Mouse (Mus musculus) testis, adult 2 months (tissue): Measurements from ENCODE around the gene 5730480H06Rik. TPM values are rescaled to one million over a fixed set of nuclear protein-coding genes. Genes with fewer than 3 reads are reported as not detected.

Source experiments
- H3K27ac ChIP-seq: fragments of 200-500 bp; 2 replicates; pipeline ENCODE4 v1.5.1; 2012; ENCODE audit warnings: low read depth, low read length; ENCODE audit not compliant: control insufficient read depth, insufficient read depth
- H3K27me3 ChIP-seq: fragments of 200-500 bp; 2 replicates; pipeline ENCODE4 v1.6.1; 2012; ENCODE audit warnings: mild to moderate bottlenecking, low read length, moderate library complexity; ENCODE audit not compliant: control insufficient read depth, insufficient read depth
- H3K36me3 ChIP-seq: fragments of 200-500 bp; 2 replicates; pipeline ENCODE4 v1.6.1; 2012; ENCODE audit warnings: mild to moderate bottlenecking, low read length; ENCODE audit not compliant: control insufficient read depth, insufficient read depth
- H3K4me1 ChIP-seq: fragments of 200-500 bp; 2 replicates; pipeline ENCODE4 v1.6.1; 2012; ENCODE audit warnings: low read length; ENCODE audit not compliant: control insufficient read depth, insufficient read depth
- H3K4me3 ChIP-seq: fragments of 200-500 bp; 2 replicates; pipeline ENCODE4 v1.5.1; 2012; ENCODE audit warnings: low read depth, mild to moderate bottlenecking, low read length, moderate library complexity, mixed read lengths; ENCODE audit not compliant: control insufficient read depth
- CTCF ChIP-seq: fragments of 200-500 bp; IDR thresholded peaks from 2 replicates; pipeline ENCODE4 v1.5.1; 2012; ENCODE audit warnings: low read depth, mild to moderate bottlenecking, inconsistent platforms, low read length, moderate library complexity; ENCODE audit not compliant: control insufficient read depth, insufficient read depth, insufficient replicate concordance
- POLR2A ChIP-seq: fragments of 200-500 bp; IDR thresholded peaks from 2 replicates; pipeline ENCODE4 v1.6.1; 2012; ENCODE audit warnings: low read depth, mild to moderate bottlenecking, inconsistent platforms, low read length, moderate library complexity; ENCODE audit not compliant: control insufficient read depth
- polyA plus RNA-seq: library from polyadenylated mRNA; depleted of rRNA; stranded (reverse); fragments of >200 nt; gene quantifications from 2 replicates; pipeline ENCODE4 v1.2.3, GENCODE M21; 2012; rRNA removed

The 5730480H06Rik gene
- polyA plus RNA-seq: 35.1 and 40.3 TPM in 2 replicates

GRCm38 (mm10) chr5:48327652-48328051 lies at the start of gene 5730480H06Rik:
Gene 5730480H06Rik, plus strand, starts transcription at chr5:48327952.
- no peaks in the 10 kb centered on the region for H3K27me3 ChIP-seq
- no peak for TF ChIP-seq POLR2A
- TF ChIP-seq CTCF: no peak
- no peak within 1 kb of the TSS for H3K4me3 ChIP-seq

GRCm38 (mm10) chr5:48301186-48301585 lies 26.6 kb upstream of the 5730480H06Rik start:
- Histone ChIP-seq H3K4me3 (no peak overlapping the region), H3K27ac (no peak overlapping the region), H3K27me3 (no peaks in the 10 kb centered on the region), H3K36me3 (no peaks in the 10 kb centered on the region), H3K4me1 (peaks cover 2% of the 10 kb centered on the region; the same call in 1 of the 2 replicates)
- TF ChIP-seq POLR2A (no peak), CTCF (no peak)

More at GRCm38 (mm10) chr5:48327652-48328051, at the start of gene 5730480H06Rik:
- H3K36me3 ChIP-seq: no peaks in the 10 kb centered on the region
- H3K4me1 ChIP-seq: no peaks in the 10 kb centered on the region
- no peak within 1 kb of the TSS for H3K27ac ChIP-seq

DNA sequence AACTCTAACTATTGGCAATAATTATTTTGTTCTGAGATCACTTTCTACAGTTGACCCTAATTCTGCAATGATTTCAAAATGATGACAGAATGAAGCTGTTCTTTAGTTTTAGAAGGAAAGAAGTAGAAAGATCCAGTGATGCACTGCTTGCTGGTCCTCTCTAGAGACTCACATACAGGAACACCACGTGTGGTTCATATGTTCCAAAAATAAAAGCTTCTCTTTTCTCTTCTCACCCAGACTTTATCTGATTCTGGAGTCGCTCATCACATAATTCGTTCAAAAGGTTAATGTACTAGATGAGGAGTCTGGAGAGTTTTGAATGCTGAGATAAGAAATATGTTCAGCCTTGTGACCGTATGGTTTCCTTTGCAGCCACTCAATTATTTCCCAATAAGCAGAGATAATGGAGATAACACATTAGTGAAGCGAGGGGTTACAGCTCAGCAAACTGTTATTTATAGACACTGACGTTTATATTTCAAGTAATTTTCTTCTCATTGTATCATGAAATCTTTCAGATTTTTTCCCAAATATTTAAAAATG lies 12.6 kb upstream of the 5730480H06Rik start:
- Histone ChIP-seq H3K27me3 (no peaks in the 10 kb centered on the region), H3K36me3 (no peaks in the 10 kb centered on the region), H3K27ac (no peak overlapping the region), H3K4me3 (no peak overlapping the region), H3K4me1 (no peaks in the 10 kb centered on the region)
- no peak for TF ChIP-seq CTCF
- TF ChIP-seq POLR2A: no peak

DNA sequence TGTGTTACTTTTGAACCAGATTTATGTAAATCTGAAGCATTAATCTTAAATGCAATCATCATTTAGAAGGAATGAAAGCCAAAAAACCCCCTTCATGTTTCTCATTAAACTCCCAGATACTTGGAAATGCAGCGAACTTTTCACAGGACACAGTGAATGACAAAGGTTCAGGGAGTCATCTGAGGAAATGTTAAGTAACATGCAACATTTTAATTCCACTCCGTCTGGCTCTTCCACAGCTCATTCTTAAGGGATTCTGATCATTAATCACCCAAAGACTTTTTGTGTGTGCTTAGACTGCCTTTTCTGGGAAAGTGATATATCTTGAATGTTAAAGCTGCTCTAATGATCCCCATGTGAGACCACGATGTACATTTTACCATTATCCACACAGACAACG lies 7.2 kb upstream of the 5730480H06Rik start:
- no peaks in the 10 kb centered on the region for H3K27me3 ChIP-seq
- H3K36me3 ChIP-seq: no peaks in the 10 kb centered on the region
- no peak overlapping the region for H3K27ac ChIP-seq
- TF ChIP-seq POLR2A (no peak), CTCF (no peak)
- no peak overlapping the region for H3K4me3 ChIP-seq
- no peaks in the 10 kb centered on the region for H3K4me1 ChIP-seq

DNA sequence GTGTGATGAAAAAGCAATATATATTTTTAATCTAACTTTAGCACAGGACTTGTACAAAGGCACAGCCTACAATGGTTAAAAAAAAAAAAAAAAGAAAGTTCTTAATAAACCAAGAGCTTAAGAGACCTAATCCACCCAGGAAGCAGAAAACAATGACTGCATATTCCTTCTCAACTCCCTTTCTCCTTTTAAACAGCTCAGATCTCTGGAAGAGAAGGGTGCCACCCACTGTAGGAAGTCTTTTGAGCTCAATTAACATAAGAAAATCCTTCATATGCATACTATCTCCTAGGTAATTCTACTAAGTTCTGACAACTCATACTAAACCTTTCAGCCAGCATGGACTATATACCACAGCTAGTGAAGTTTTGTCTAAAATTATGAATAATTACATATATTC lies 1.5 kb upstream of the 5730480H06Rik start:
- no peaks in the 10 kb centered on the region for H3K27me3 ChIP-seq
- no peak overlapping the region for H3K4me3 ChIP-seq
- H3K4me1 ChIP-seq: no peaks in the 10 kb centered on the region
- no peak overlapping the region for H3K27ac ChIP-seq
- no peak for TF ChIP-seq CTCF
- TF ChIP-seq POLR2A: no peak
- no peaks in the 10 kb centered on the region for H3K36me3 ChIP-seq

- TF ChIP-seq CTCF (no peak), POLR2A (no peak)
- no peaks in the 10 kb centered on the region for H3K36me3 ChIP-seq
- H3K27ac ChIP-seq: no peak overlapping the region
- H3K4me3 ChIP-seq: no peak overlapping the region
- H3K4me1 ChIP-seq: no peaks in the 10 kb centered on the region
- no peaks in the 10 kb centered on the region for H3K27me3 ChIP-seq
Measured at GRCm38 (mm10) chr5:48329751-48330150, 2.0 kb downstream of the 5730480H06Rik start.

DNA sequence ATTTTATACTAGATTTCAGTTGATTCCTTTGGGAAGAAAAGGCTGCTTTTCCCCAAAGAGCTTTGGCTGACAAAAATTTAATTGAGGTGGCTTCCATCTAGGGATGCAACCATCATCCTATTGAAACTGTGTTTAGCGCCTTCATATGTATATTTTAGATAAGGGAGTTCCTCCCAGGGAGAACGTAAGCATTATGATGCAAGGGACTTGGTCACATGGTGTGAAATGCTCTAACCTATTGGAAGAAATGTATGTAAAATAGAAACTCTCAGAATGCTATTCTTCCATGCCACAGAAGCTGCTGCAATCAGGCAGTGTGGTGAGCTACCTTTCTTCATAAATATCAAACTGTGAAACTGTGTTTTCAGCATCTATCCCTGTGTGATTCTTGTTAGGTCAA lies 3.1 kb downstream of the 5730480H06Rik start:
- TF ChIP-seq POLR2A: no peak
- TF ChIP-seq CTCF: no peak
- Histone ChIP-seq H3K36me3 (no peaks in the 10 kb centered on the region), H3K27me3 (no peaks in the 10 kb centered on the region), H3K27ac (no peak overlapping the region), H3K4me1 (no peaks in the 10 kb centered on the region), H3K4me3 (no peak overlapping the region)
